Mouse (Mus musculus) CD4-positive, CD25-positive, alpha-beta regulatory T cell, adult 9 weeks (primary cell): ENCODE data around the gene Ppp4r4. TPM values are rescaled to one million over a fixed set of nuclear protein-coding genes. Genes with fewer than 3 reads are reported as not detected.

ENCODE experiments used
- polyA plus RNA-seq: library from polyadenylated mRNA; unstranded; fragments of 100-300 nt; shearing (Covaris generic); gene quantifications from one replicate; pipeline ENCODE4 v1.2.1, GENCODE M21; 2017

Gene Ppp4r4
- polyA plus RNA-seq: not detected

GRCm38 (mm10) chr12:103532020-103532648 is at the start of gene Ppp4r4:
Gene Ppp4r4 (plus strand): TSS chr12:103532283.

GRCm38 (mm10) chr12:103631203-103631612 is 99.1 kb downstream of the Ppp4r4 start, which contains the start of gene Serpina10:
Gene Serpina10 (minus strand): TSS chr12:103631444.

DNA sequence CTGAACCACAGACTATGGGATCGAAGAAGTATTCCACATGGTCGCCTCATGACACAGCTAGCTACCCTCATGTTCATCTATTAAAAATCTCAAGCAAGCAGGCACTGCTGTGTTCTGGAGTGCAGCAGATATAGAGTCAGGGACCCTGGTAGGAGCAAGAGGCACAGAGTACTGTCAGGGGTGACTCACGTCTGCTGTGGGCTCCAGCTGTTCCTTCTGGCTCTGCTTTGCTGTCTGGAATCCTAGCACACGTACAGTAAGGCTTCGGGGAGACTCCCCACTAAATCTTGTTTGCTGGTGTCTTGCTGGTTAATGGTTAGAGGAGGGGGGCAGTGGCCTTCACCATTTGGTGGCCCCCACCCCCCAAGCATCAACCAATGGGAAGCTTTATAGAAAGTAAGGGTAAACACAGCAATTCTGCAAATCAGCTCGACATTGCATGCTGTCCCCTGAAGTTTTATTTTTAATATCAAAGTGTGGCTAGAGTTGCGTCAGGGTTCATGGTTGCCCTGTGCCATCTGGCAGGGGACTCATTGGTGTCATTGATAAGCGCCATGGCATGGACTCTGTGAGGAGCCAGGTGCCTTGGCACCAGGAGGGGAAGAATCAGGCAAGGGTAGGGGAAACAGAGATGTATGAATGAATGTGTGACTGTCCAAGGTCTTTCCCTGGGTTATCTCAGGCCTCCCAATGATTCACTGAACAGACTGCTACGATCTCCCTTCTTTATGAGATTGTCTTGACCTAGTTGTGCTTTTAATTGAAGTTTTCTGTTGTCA is 125.0 kb downstream of the Ppp4r4 start, which contains the start of gene Serpina6:
Gene Serpina6 (minus strand): TSS at position 365 of the 779 bp plus-strand sequence.

Other genes with a start within 250 kb of the Ppp4r4 start
- not detected for gene Fam181a, start 221.3 kb upstream of the Ppp4r4 start, polyA plus RNA-seq
- gene Asb2, start 176.3 kb upstream of the Ppp4r4 start, polyA plus RNA-seq: 6.9 TPM
- 2.2 TPM for gene Otub2, start 143.6 kb upstream of the Ppp4r4 start, polyA plus RNA-seq
- gene 9330161L09Rik, start 124.5 kb upstream of the Ppp4r4 start, polyA plus RNA-seq: 1.4 TPM
- 242 TPM for gene Ddx24, start 106.5 kb upstream of the Ppp4r4 start, polyA plus RNA-seq
- gene Ifi27, start 98.1 kb upstream of the Ppp4r4 start, polyA plus RNA-seq: 407 TPM
- gene Ifi27l2a, start 88.6 kb upstream of the Ppp4r4 start, polyA plus RNA-seq: 1,924 TPM
- not detected for gene Ifi27l2b, start 75.1 kb upstream of the Ppp4r4 start, polyA plus RNA-seq
- not detected for gene Serpina10, start 99.2 kb downstream of the Ppp4r4 start, polyA plus RNA-seq
- gene Serpina6, start 124.9 kb downstream of the Ppp4r4 start, polyA plus RNA-seq: not detected
- not detected for gene Serpina16, start 143.9 kb downstream of the Ppp4r4 start, polyA plus RNA-seq
- gene Serpina1f, start 163.2 kb downstream of the Ppp4r4 start, polyA plus RNA-seq: not detected
- not detected for gene Serpina1d, start 241.3 kb downstream of the Ppp4r4 start, polyA plus RNA-seq